Mouse (Mus musculus): Measurements from ENCODE around the gene Ptar1.

The Ptar1 gene

DNA sequence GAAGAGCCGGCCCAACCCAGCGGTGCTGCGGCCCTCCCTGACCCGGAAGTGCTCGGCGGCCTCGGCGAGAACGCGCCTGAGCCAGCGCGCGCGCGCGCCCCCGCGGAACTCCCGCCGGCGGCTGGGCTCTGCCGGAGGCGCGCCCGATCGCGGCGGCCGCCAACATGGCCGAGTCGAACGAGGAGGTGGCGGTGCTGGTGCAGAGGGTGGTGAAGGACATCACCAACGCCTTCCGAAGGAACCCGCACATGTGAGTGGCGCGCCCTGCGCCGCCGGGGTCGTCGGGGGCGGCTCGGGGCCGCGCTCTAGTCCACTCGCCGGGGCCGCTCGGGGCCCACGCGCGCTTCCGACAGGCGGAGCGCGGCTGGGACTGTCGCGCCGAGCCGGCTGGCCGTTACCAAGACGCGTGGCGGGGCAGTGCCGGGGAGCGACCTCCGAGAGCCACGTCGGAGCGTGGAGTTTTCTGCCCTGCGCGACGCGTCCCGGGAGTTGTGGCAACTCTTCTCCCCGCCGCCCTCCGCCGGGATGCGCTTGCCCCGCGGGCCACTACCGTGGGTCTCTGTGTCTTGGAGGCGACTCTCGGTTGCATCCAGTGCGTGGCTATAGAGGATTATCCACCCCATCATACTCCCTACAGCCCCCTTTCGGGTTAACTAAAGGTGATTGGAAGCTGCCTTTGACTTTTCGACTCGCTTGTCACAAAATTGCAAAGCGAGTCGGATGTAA is at the start of gene Ptar1:
Gene Ptar1 (plus strand): TSS at position 134 of the 726 bp plus-strand sequence.
- in situ Hi-C loops (cut with MboI, MseI): loop anchor here (25.0 kb wide), 1 partner anchor 575 kb away; no protein-coding TSS in a partner anchor

DNA sequence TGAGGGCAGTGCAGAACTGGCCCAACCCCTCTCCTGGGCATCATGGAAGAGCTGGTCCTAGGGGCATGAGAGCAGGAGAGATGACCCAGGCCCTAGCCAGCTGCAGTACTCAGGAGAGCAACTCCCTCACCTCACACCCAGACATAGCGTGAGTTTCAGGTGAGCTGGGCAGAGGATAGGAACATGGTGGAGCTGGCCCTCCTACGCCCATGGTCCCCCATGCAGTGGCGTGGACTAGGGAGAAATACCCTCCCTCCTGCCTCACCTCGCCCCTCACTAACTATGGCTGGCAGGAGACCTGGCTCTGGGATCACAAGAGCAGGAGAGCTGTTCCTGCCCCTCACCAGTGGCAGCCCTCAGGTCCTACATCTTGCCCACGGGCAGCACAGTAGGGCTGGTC is 43.4 kb upstream of the Ptar1 start:
- in situ Hi-C loops (cut with MboI, MseI): no loop called here

DNA sequence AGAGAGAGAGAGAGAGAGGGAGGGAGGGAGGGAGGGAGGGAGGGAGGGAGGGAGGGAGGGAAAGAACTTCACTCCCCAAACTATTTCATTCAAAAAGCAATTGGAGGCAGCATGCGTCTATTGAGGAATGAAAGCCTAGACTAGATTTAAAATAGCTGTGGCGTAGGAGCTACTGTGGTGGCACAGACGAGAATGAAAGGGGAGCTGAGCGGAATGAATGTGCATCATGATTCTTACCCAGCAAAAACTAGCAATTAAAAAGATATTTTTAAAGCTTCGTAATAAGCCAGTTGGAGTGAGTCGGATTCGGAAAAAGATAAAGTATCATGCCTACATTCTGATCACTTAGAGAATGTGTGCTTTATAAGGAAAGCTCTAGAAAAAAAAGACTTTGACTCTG is 41.9 kb upstream of the Ptar1 start:
- in situ Hi-C loops (cut with MboI, MseI): no loop called here

DNA sequence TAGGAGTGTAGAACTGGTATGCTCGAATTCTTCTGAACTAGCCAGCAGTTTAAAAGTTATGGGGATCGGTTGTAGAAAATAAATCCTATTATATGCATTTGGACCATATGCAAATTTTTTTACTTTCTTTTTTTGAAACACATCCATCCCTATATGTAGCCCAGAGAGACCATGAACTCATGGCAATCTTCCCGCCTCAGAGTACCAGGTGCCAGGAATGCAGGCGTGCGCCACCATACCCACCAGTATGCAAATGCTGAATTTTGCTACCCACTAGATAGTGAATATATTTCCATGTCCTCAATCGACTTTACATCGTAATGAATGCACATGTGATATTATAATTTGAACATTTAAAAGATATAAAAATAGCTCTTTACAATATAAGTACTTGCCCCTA is 39.9 kb upstream of the Ptar1 start:
- in situ Hi-C loops (cut with MboI, MseI): no loop called here

DNA sequence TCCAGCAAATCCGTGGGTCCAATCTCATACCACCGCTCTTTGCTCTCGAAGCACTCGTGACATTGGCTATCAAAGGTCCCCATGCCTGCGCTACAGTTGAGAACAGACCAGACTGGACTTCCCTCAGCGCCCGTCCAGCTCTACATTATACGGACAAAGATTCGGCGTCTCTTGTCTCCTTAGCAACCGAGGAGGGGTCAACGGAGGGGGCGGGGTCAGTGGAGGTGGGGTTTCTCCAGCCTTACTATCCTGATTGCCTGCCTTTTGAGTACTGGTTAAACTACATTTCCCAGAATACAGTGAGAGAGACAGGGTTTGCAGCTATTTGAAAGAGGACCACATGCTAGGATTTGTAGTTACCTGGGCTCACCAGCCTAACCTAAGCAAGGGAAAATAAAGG is 34.6 kb upstream of the Ptar1 start, which contains the start of gene 1700028P14Rik:
Gene 1700028P14Rik (minus strand): TSS at position 169 of the 400 bp plus-strand sequence.
- in situ Hi-C loops (cut with MboI, MseI): no loop called here

DNA sequence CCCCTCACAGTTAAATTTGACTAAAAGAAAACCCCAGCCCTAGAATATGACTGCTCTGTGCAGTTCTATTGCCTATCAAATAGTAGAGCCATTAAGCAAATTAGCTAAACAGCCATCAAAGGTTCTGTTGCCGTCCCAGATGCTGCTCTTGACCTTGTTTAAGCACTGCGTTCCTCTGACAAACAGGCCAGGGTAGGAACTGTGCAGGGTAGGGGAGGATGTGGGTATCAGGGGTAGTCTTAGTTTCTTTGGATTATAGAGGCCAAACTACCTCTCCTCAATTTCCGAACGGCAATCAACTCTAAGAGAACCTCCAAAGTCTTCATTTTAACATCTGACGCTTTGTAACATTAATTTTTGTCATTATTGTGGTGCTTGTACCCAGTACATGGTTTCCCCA is 34.1 kb upstream of the Ptar1 start:
- in situ Hi-C loops (cut with MboI, MseI): no loop called here

DNA sequence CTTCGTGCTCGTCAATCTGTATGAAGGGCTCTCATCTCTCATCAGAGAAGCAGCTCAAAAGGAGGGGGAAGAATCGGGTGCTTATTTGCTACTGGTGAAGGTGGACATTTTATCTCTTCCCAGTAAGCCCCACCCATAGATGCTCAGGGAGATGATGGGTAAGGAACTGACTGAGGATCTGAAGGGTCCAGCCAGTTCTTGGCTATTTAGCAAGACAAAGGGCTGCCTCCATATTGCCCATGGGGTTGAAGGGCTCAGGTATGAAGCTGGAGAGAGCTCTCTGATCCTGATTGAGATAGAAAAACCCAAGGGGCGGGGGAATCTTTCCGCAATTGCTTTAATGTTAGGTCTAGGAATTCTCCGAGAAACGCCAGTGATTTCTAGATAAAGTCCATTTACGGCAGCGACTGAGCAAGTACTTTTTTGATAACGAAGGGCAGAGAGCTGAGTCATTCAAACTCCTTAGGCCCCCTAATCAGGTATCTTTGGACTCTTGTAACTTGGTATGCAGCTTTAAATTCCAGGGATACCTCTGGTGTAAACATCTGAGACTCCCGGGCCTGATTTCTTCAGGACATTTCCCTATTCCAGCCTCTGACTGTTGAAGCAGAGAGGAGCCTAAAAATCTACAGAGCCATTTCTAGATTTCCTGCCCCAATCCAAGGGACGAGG is 29.8 kb upstream of the Ptar1 start:
- in situ Hi-C loops (cut with MboI, MseI): no loop called here

DNA sequence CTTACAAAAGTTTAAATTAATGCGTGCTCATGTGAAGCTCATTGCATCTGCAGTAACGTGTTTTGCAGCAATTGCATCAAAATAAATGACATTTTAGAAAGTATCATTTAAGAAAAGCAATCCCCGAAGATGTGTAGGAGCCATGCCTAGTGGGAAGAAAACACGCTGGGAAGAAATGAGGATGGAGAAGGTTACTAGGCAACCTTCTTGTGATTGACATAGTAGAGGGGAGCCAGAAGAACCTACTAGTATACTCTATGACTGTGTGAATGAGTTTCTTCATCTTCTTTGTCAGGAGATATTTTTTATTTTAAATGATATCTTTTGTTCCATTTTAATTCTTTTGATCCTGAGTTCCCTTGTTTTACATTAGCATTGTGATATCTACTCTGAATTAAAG is 28.9 kb upstream of the Ptar1 start:
- in situ Hi-C loops (cut with MboI, MseI): no loop called here

DNA sequence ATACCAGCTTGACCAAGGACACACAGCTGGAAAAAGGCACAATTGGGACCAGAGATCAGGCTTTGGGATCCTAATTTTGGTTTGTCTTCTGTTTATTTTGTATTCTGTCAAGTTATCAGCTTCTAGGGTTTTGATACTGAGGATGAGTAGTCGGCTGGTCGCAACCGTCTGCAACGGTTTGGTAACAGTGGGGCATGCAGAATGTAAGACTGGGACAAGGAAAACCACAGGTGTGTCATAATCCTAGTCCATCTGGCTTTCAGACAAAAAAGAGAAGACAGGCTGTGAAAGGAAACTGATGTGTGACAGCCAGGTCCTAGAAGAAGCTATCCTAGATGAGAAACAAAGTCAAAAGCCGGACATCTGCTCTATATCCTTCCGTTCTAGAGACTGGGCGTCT is 23.1 kb upstream of the Ptar1 start:
- in situ Hi-C loops (cut with MboI, MseI): no loop called here

DNA sequence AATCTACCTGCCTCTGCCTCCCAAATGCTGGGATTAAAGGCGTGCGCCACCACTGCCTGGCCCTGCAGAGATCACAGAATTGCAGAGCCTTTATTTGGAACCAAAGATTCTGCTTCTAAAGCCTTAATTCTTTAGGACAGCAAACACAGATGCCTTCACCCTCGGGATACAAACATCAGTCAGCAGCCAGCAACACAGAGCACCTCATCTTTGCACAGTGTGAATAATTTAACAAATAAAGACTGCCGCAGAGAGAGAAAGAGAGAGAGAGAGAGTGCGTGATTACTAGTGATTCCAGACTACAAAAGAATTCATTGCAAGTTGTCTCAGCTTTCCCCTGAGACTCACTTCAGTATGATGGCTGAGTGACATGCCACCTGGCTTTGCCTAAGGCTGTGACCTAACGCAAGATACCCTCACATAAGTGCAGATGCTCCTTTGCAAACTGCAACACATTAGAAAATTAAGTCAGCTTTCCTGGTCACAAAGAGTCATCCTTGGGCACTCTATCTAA is 19.0 kb upstream of the Ptar1 start:
- in situ Hi-C loops (cut with MboI, MseI): no loop called here

DNA sequence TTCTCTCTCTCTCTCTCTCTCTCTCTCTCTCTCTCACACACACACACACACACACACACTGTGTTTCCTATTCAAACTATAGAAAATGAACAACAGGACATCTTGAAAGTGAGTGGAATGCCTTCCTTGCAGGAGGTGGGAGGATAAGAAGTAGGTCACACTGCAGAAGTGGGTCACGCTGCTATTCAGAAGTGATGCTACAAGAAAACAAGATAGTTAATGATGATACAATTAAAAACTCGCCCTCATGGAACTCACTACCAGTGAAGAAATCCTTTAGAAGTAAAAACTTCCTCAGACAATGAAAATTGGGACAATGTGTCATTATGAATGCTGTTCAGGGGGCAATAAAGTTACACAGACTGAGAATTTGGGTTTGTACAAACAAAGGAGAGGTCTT is 14.2 kb upstream of the Ptar1 start:
- in situ Hi-C loops (cut with MboI, MseI): no loop called here

DNA sequence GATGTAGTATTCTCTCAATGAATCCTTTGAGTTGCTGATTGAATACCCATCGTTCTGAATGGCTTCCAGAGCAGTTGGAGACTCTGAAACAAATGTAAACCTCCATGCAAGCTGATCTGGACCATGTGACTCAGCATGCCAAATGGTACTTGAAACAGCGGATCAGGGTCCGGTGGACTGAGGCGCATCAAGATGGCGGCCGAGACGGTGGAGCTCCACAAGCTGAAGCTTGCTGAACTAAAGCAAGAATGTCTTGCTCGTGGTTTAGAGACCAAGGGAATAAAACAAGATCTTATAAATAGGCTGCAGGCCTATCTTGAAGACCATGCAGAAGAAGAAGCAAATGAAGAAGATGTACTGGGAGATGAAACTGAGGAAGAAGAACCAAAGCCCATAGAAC is 11.6 kb upstream of the Ptar1 start:
- in situ Hi-C loops (cut with MboI, MseI): loop anchor here (25.0 kb wide), 1 partner anchor 587 kb away; no protein-coding TSS in a partner anchor

DNA sequence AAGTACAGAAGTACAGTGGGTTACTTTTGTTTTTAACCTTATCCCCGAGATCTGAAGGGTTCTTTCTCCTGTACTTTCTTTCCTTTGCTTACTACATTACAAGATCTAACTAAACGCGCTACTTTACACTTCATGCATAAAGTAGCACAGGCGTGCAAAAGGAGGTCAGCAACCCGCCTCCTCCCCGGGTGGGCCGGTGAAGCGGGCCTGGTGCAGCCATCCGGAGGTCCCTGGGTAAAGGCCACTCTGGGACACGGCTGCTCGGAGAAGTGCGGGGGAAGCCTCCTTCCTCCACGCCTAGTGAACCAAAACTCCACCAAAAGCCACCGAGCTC is 300 bp upstream of the Ptar1 start:
- in situ Hi-C loops (cut with MboI, MseI): loop anchor here (25.0 kb wide), 1 partner anchor 575 kb away; no protein-coding TSS in a partner anchor

DNA sequence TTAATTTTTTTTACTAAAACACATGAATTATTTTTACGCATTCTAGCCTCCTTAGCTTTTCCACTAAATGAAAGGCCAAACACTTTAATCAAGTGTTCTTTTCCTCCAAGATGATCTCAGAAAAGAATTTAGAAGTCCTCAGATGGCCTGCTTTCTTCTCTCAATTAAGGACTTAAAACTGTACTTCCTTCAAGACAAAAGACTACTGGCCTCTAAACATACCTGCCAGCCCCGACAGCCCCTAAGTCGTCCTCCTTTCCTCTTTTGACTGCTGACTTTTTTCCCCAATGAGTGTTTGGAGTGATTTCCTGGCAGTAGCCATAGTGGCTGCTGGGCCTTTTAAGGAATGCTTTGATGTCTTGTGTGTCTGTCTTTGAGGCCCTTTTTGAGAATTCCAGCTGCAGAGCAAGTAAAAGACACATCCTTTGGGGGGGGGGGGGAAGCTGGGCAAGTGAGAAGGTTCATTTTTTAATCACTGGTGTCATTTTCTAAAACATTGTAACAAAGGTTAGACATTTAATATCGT is 1.3 kb downstream of the Ptar1 start:
- in situ Hi-C loops (cut with MboI, MseI): loop anchor here (25.0 kb wide), 1 partner anchor 574 kb away; no protein-coding TSS in a partner anchor

DNA sequence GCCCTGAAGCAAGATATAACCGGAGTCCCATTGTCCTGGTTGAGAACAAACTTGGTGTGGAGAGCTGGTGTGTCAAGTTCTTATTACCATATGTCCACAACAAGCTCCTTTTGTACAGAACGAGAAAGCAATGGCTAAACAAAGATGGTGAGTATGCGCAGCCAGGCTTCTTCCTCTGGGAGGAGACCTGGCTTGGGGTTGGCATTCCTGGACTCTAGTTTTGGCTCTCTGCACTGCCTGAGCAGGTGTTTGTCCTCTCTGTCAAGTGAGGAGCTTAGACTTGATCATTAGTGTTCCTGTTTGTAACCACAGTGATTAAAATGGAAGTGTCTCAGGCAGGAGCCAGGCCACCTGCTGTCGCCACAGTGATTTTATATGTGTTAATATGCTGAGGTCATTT is 7.1 kb downstream of the Ptar1 start:
- in situ Hi-C loops (cut with MboI, MseI): loop anchor here (25.0 kb wide), 1 partner anchor 568 kb away; no protein-coding TSS in a partner anchor

DNA sequence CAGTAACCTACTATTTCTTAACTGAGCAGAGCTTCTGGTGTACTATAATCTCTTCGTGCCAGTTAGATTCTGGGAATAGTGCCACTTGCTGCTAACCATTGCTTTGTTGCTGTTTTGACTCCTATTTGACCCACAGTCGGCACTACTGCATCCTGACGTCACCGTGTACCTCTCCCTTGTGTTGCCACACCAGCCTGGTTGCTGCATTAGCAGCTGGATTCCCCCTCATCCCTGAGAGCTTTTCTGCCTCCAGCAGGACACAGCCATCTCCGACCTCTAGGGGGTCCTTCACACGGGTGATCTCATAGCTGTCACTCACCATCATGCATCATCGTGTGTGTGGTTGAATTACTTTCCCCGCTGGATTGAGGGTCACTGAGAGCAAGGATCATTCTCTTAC is 10.6 kb downstream of the Ptar1 start:
- in situ Hi-C loops (cut with MboI, MseI): loop anchor here (25.0 kb wide), 1 partner anchor 564 kb away; no protein-coding TSS in a partner anchor

DNA sequence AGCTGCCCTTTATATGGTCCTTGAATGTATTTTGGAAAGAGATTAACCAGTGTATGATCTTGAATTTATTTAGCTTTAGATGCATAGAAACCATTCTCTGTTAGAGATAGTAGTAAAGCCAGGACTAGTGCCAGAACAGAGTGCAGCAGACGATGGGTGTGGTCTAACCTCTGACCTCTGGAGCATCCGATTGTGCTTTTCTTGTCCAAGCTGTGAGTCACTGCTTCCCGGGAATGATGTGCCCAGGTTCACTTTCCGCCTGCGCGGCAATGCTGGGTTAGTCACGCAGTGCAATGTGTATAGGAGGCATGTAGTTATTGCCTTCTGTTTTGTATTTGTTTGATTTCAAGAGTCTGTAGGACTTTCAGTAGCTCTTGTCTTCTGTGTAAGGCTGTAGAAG is 11.1 kb downstream of the Ptar1 start:
- in situ Hi-C loops (cut with MboI, MseI): loop anchor here (25.0 kb wide), 1 partner anchor 564 kb away; no protein-coding TSS in a partner anchor

DNA sequence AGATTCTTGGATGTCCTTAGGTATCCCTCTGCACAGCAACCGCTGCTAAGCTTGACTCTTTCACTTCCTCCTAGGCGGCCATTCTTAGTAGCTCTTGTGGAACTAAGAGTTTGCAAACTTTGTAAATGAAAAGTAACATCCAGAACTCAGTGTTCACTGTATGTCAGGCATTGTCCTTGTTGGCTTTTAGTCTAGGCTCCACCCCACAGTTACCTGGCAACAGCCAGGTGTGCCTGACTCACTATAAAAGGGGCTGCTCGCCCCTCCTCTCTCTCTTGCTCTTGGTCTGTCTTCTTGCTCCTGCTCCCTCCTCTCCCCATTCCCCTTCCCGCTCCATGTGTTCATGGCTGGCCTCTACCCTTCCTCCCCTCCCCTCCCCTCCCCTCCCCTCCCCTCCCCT is 11.9 kb downstream of the Ptar1 start:
- in situ Hi-C loops (cut with MboI, MseI): loop anchor here (25.0 kb wide), 1 partner anchor 563 kb away; no protein-coding TSS in a partner anchor

DNA sequence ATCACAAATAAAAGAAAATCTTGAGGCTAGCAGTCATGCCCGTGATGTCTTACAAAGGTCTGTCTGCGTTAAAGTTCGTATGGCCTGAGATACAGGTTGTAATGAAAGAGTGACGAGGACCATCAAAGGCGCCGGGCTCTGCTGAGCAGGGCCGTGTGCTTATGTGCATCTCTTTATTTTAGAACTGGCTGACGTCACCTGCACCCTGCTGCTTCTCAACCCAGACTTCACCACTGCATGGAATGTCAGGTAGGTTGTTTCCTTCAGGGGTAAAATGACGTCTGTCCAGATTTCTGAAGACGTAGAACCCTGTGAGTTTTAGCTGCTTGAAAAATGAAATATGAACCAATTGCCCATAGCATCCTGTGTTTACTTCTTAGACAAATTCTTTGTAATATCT is 15.7 kb downstream of the Ptar1 start:
- in situ Hi-C loops (cut with MboI, MseI): no loop called here

DNA sequence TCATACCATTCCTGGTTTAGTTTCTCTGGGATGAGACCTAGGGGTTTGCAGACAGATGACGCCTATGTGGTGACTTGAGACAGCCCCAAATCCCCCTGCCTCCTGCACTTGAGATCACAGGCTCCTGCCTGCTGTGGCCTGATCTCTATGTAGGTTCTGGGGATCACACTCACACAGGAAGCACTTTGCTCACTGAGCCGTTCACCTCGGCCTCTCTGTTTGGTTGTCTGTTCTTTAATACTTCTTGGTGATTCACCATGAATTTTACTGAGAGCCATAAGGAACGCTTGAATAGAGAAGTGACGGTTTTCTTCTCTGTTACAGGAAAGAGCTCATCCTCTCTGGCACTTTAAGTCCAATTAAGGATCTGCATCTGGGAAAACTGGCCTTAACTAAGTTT is 18.2 kb downstream of the Ptar1 start:
- in situ Hi-C loops (cut with MboI, MseI): no loop called here

DNA sequence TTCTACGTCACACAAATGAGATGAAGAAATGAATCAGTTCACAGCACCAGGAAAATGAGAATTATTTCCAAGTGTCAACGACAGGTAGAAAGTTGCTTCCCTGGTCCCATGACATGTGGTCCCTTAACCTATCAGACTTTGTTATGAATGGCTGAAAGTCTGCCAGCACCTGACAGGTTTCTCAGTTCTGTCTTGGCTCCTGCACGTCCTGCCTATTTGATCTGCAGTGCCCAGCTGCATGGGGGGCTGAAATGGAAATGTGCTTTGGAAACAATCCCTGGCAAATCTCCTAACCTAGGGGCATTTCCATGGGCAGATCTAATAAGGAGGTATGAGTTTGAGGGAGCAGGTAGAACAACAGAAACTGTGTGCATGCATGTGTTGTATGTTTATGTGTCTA is 59.3 kb downstream of the Ptar1 start:
- in situ Hi-C loops (cut with MboI, MseI): no loop called here

DNA sequence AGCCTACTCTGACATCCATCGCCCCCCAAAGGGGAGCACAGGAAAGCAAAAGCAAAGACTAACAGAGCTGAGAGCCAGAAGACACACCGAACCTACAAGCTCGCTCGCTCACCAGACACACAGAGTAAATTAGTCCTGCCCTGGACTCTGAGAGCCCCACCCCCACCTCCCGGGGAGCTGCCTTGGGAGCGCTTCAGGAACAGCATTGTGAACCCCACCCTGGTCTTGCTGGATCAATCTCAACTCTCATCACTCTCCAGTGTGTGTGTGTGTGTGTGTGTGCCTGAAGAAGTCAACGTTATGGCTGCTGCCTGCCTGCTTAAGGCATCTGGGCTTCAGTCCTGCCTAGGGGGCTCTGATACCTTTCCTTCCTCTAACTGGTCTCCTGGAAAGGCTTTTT is 69.8 kb downstream of the Ptar1 start:
- in situ Hi-C loops (cut with MboI, MseI): no loop called here
